ENCODE assay signal across 8 mouse cellular contexts in the genomic region with DNA sequence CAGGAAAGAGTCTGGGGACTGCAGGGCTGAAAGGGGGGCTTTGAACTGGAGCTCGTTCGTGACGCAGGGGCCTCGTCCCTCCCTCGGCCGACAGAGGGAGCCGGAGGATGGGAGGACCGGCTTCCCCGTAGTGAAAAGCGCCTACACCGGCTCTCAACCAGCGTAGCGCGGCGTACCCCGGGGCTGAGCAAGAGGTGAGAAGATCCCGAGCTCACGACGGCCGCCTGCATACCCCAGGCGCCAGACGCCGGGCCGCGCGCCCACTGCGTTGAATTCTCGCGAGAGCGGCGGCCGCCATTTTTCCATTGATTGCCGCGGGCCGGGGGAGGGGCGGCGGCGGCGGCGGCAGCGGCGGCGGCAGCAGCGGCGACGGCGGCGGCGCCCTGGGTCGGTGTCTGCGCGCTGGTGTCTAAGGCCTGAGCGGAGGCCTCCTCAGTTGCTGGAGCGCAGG. TPM values are rescaled to one million over a fixed set of nuclear protein-coding genes. Genes with fewer than 3 reads are reported as not detected.
A peak's percentile ranks its signal among the peaks of the same experiment; 100 is the strongest.
DNase-seq lines count a peak whose midpoint lies in the region; ATAC-seq and TF ChIP-seq lines count a peak whose summit lies in the region.

A gene (plus strand): TSS at position 355 of the 451 bp plus-strand sequence.

- H3K36me3 ChIP-seq in ES-Bruce4 (ENCODE audit: control insufficient read depth, insufficient read depth, low read length, poor library complexity, severe bottlenecking): no peaks in the 10 kb centered on the region; the same call in 1 of the 2 replicates
- no peaks in the 10 kb centered on the region; the same call in 1 of the 2 replicates for H3K36me3 ChIP-seq in forebrain, embryonic 13.5 days (ENCODE audit: poor library complexity, severe bottlenecking)
- H3K36me3 ChIP-seq in heart, postnatal 0 days (replicated peaks; ENCODE audit: control insufficient read depth, insufficient read depth, low read length): no peaks in the 10 kb centered on the region
- H3K36me3 ChIP-seq in liver, embryonic 15.5 days (replicated peaks): 0 out of 2 replicates have a peak, but pooled peaks cover 2% of the 10 kb centered on the region
- no peaks in the 10 kb centered on the region for H3K36me3 ChIP-seq in neural tube, embryonic 11.5 days (ENCODE audit: control insufficient read depth, insufficient read depth, low read length)
- no peaks in the 10 kb centered on the region for H3K36me3 ChIP-seq in stomach, embryonic 16.5 days (ENCODE audit: control insufficient read depth, insufficient read depth, low read length)

- H3K4me3 ChIP-seq in ES-Bruce4 (ENCODE audit: low read depth, low read length): peak within 1 kb of the TSS; percentile 90
- peak within 1 kb of the TSS; percentile 89 for H3K4me3 ChIP-seq in forebrain, embryonic 13.5 days
- H3K4me3 ChIP-seq in heart, postnatal 0 days (ENCODE audit: low read depth, low read length): peak within 1 kb of the TSS; percentile 100
- H3K4me3 ChIP-seq in liver, embryonic 15.5 days (replicated peaks): peak within 1 kb of the TSS; percentile 97
- H3K4me3 ChIP-seq in neural tube, embryonic 11.5 days (ENCODE audit: low read depth, low read length): peak within 1 kb of the TSS; percentile 95
- H3K4me3 ChIP-seq in stomach, embryonic 16.5 days (replicated peaks; ENCODE audit: low read length): peak within 1 kb of the TSS; percentile 92

- DNase-seq in c-Kit-positive CD71-positive TER-119-positive erythroid progenitor cells, embryonic 14.5 days (ENCODE audit: low spot score): peak; percentile 71
- peak; percentile 74 for DNase-seq in heart, postnatal 0 days (ENCODE audit: low spot score)
- DNase-seq in kidney, postnatal 4 days: peak; percentile 91 to 94
- peak; percentile 89 for DNase-seq in neural tube, embryonic 11.5 days (ENCODE audit: low spot score)

- H3K9me3 ChIP-seq in ES-Bruce4 (replicated peaks; ENCODE audit: control insufficient read depth, insufficient read depth, low read length, poor library complexity, severe bottlenecking): no peaks in the 10 kb centered on the region
- no peaks in the 10 kb centered on the region for H3K9me3 ChIP-seq in forebrain, embryonic 13.5 days (replicated peaks)
- H3K9me3 ChIP-seq in heart, postnatal 0 days (replicated peaks; ENCODE audit: control insufficient read depth, low read length): no peaks in the 10 kb centered on the region
- no peaks in the 10 kb centered on the region for H3K9me3 ChIP-seq in liver, embryonic 15.5 days (replicated peaks)
- no peaks in the 10 kb centered on the region for H3K9me3 ChIP-seq in neural tube, embryonic 11.5 days (ENCODE audit: control insufficient read depth, low read length)
- no peaks in the 10 kb centered on the region for H3K9me3 ChIP-seq in stomach, embryonic 16.5 days (replicated peaks; ENCODE audit: control insufficient read depth, low read length)

- TF ChIP-seq POLR2A in ES-Bruce4 (IDR thresholded peaks at IDR 0.05; ENCODE audit: insufficient read depth, low read length): no peak

- peak; percentile 96 for ATAC-seq in forebrain, embryonic 13.5 days
- peak; percentile 85 for ATAC-seq in heart, postnatal 0 days (ENCODE audit: insufficient read depth, low read depth)
- ATAC-seq in liver, embryonic 15.5 days (ENCODE audit: insufficient read depth): peak; percentile 80
- peak; percentile 93 for ATAC-seq in neural tube, embryonic 11.5 days (ENCODE audit: insufficient read depth, low FRiP score, low TSS enrichment)
- peak; percentile 92 for ATAC-seq in stomach, embryonic 16.5 days (ENCODE audit: insufficient read depth, low FRiP score)

- WGBS in forebrain, embryonic 13.5 days: 0% methylated on average over 23 of the region's 54 CpGs
- 0% methylated on average over 35 of the region's 54 CpGs for WGBS in heart, postnatal 0 days
- WGBS in liver, embryonic 15.5 days (ENCODE audit: insufficient replicate concordance): under 1% methylated on average over 54 of the region's 54 CpGs
- WGBS in neural tube, embryonic 11.5 days: under 1% methylated on average over 34 of the region's 54 CpGs
- WGBS in stomach, embryonic 16.5 days: under 1% methylated on average over 52 of the region's 54 CpGs

- no peaks in the 10 kb centered on the region; the same call in 1 of the 2 replicates for H3K27me3 ChIP-seq in ES-Bruce4 (ENCODE audit: control insufficient read depth, insufficient read depth, low read length, poor library complexity, severe bottlenecking)
- H3K27me3 ChIP-seq in forebrain, embryonic 13.5 days: no peaks in the 10 kb centered on the region
- H3K27me3 ChIP-seq in heart, postnatal 0 days (ENCODE audit: control insufficient read depth, insufficient read depth, low read length): no peaks in the 10 kb centered on the region
- no peaks in the 10 kb centered on the region for H3K27me3 ChIP-seq in liver, embryonic 15.5 days
- H3K27me3 ChIP-seq in neural tube, embryonic 11.5 days (ENCODE audit: control insufficient read depth, insufficient read depth, low read length): no peaks in the 10 kb centered on the region
- H3K27me3 ChIP-seq in stomach, embryonic 16.5 days (ENCODE audit: control insufficient read depth, insufficient read depth, low read length): no peaks in the 10 kb centered on the region

- TF ChIP-seq CTCF in ES-Bruce4 (IDR thresholded peaks at IDR 0.05; ENCODE audit: low read depth, low read length): peak; percentile 6
- TF ChIP-seq CTCF in heart, postnatal 0 days (IDR thresholded peaks at IDR 0.05; ENCODE audit: low read depth): peak; percentile 41

- H3K4me1 ChIP-seq in ES-Bruce4 (ENCODE audit: control insufficient read depth, insufficient read depth, low read length): peaks cover 2% of the 10 kb centered on the region
- H3K4me1 ChIP-seq in forebrain, embryonic 13.5 days: peaks cover 43% of the 10 kb centered on the region
- peaks cover 36% of the 10 kb centered on the region for H3K4me1 ChIP-seq in heart, postnatal 0 days (ENCODE audit: control insufficient read depth, insufficient read depth)
- peaks cover 33% of the 10 kb centered on the region for H3K4me1 ChIP-seq in liver, embryonic 15.5 days (replicated peaks)
- H3K4me1 ChIP-seq in neural tube, embryonic 11.5 days (ENCODE audit: control insufficient read depth, insufficient read depth, low read length): peaks cover 11% of the 10 kb centered on the region
- H3K4me1 ChIP-seq in stomach, embryonic 16.5 days (ENCODE audit: control insufficient read depth, insufficient read depth, low read length): peaks cover 21% of the 10 kb centered on the region

- TF ChIP-seq EP300 in ES-Bruce4 (IDR thresholded peaks at IDR 0.05; ENCODE audit: insufficient read depth, low read depth, low read length): no peak
- peak; percentile 90; the same call in 1 of the 2 replicates for TF ChIP-seq EP300 in heart, postnatal 0 days (IDR thresholded peaks at IDR 0.05; ENCODE audit: low read depth)

- H3K9ac ChIP-seq in ES-Bruce4 (ENCODE audit: low read depth, poor library complexity, severe bottlenecking): peak within 1 kb of the TSS; percentile 94
- peak within 1 kb of the TSS; percentile 97 for H3K9ac ChIP-seq in forebrain, embryonic 13.5 days
- H3K9ac ChIP-seq in heart, postnatal 0 days (replicated peaks; ENCODE audit: low read depth, low read length): peak within 1 kb of the TSS; percentile 100
- H3K9ac ChIP-seq in liver, embryonic 15.5 days: peak within 1 kb of the TSS; percentile 97
- H3K9ac ChIP-seq in neural tube, embryonic 11.5 days (ENCODE audit: low read length): peak within 1 kb of the TSS; percentile 99
- peak within 1 kb of the TSS; percentile 99 for H3K9ac ChIP-seq in stomach, embryonic 16.5 days (ENCODE audit: low read length)

- peak within 1 kb of the TSS; percentile 88 for H3K4me2 ChIP-seq in forebrain, embryonic 13.5 days
- peak within 1 kb of the TSS; percentile 74 for H3K4me2 ChIP-seq in heart, postnatal 0 days (ENCODE audit: low read depth, low read length)
- H3K4me2 ChIP-seq in liver, embryonic 15.5 days: peak within 1 kb of the TSS; percentile 90
- H3K4me2 ChIP-seq in neural tube, embryonic 11.5 days (ENCODE audit: low read depth): peak within 1 kb of the TSS; percentile 75
- H3K4me2 ChIP-seq in stomach, embryonic 16.5 days (ENCODE audit: low read depth, low read length): peak within 1 kb of the TSS; percentile 91

- peak within 1 kb of the TSS; percentile 12; the same call in 1 of the 2 replicates for H3K27ac ChIP-seq in ES-Bruce4 (ENCODE audit: insufficient read depth, low read length)
- peak within 1 kb of the TSS; percentile 97 for H3K27ac ChIP-seq in forebrain, embryonic 13.5 days
- peak within 1 kb of the TSS; percentile 100 for H3K27ac ChIP-seq in heart, postnatal 0 days (ENCODE audit: low read depth)
- peak within 1 kb of the TSS; percentile 93 for H3K27ac ChIP-seq in liver, embryonic 15.5 days (replicated peaks)
- H3K27ac ChIP-seq in neural tube, embryonic 11.5 days (ENCODE audit: low read depth, low read length): peak within 1 kb of the TSS; percentile 99
- peak within 1 kb of the TSS; percentile 98 for H3K27ac ChIP-seq in stomach, embryonic 16.5 days (ENCODE audit: low read length)

RNA-seq across cellular contexts. Expression of the gene that starts here (rescaled TPM):
- 61.7 and 63.3 TPM in 2 replicates for polyA plus RNA-seq in ES-Bruce4 (2011; ENCODE audit: insufficient read depth, insufficient read length, low read depth, missing spikeins)
- polyA plus RNA-seq in forebrain, embryonic 13.5 days (2015; fragmentation: Nextera tagmentation; extraction: Ambion mirVana): 77.1 and 85.3 TPM in 2 replicates
- total RNA-seq in heart, postnatal 0 days (2014; rRNA removed; ENCODE audit: low replicate concordance): 44.0 and 58.0 TPM in 2 replicates
- 34.1 and 39.6 TPM in 2 replicates for polyA plus RNA-seq in heart, postnatal 0 days (2015; fragmentation: Nextera tagmentation; extraction: Ambion mirVana)
- polyA plus RNA-seq in liver, embryonic 15.5 days (2015; fragmentation: Nextera tagmentation; extraction: Ambion mirVana): 17.5 and 18.2 TPM in 2 replicates
- 113 and 119 TPM in 2 replicates for polyA plus RNA-seq in neural tube, embryonic 11.5 days (2014; fragmentation: Nextera tagmentation; extraction: Ambion mirVana)
- 63.8 and 68.2 TPM in 2 replicates for polyA plus RNA-seq in stomach, embryonic 16.5 days (2015; fragmentation: Nextera tagmentation; extraction: Ambion mirVana)

Comparison
In these comparisons a context has a peak if more than half of its experiments do, and no peak if none do; other contexts are left out.
1. Peak in every context shown above with its lines: DNase-seq, ATAC-seq, H3K4me3 ChIP-seq and H3K27ac ChIP-seq.
2. H3K27ac ChIP-seq: peak in every context shown above with its lines; median percentile 100 in heart, postnatal 0 days; 99 in neural tube, embryonic 11.5 days; 98 in stomach, embryonic 16.5 days; 97 in forebrain, embryonic 13.5 days; 93 in liver, embryonic 15.5 days; 12 in ES-Bruce4.